Mouse (Mus musculus): ENCODE results near the gene BC051142. TPM values are rescaled to one million over a fixed set of nuclear protein-coding genes. Genes with fewer than 3 reads are reported as not detected.
"Not testable (repeated sequence)": the region's sequence is repeated elsewhere in the genome, so short reads cannot be mapped to it uniquely, and the experiment has no call there.

BC051142 gene
- total RNA-seq, 2 experiments from 2014 or later, result 2.4 to 3.7 TPM

- not testable (repeated sequence) for DNase-seq (ENCODE audit: low spot score in 2 of 2)
Observed at GRCm38 (mm10) chr17:34497726-34498125, 99.1 kb downstream of the BC051142 start.

GRCm38 (mm10) chr17:34507591-34507990 is 109.0 kb downstream of the BC051142 start:
- DNase-seq (ENCODE audit: low spot score in 2 of 2), result no peak

Other genes with a start within 250 kb of the BC051142 start
- gene H2-DMb1, start 245.7 kb upstream of the BC051142 start, total RNA-seq (2021), result 10 to 100 TPM in 1 of 2 experiments, 1 to 10 TPM in 1; 8.5 to 13.3 TPM
- gene Tap1, start 211.3 kb upstream of the BC051142 start, total RNA-seq (2021), result 10 to 100 TPM; 13.8 to 24.9 TPM
- 10 to 100 TPM; 15.2 to 31.6 TPM for gene Psmb9, start 211.1 kb upstream of the BC051142 start, total RNA-seq (2021)
- gene Psmb8, start 201.1 kb upstream of the BC051142 start, total RNA-seq (2021), result 10 to 100 TPM; 36.2 to 74.2 TPM
- gene Tap2, start 195.3 kb upstream of the BC051142 start, total RNA-seq (2021), result 10 to 100 TPM; 51.6 to 60.9 TPM
- gene H2-Ob, start 159.9 kb upstream of the BC051142 start, total RNA-seq (2021), result under 1 TPM; 0.40 to 0.99 TPM
- 100 to 1,000 TPM in 1 of 2 experiments, 10 to 100 TPM in 1; 90.9 to 173 TPM for gene H2-Ab1, start 141.1 kb upstream of the BC051142 start, total RNA-seq (2021)
- gene H2-Aa, start 111.0 kb upstream of the BC051142 start, total RNA-seq (2021), result 100 to 1,000 TPM; 119 to 219 TPM
- gene H2-Eb1, start 93.0 kb upstream of the BC051142 start, total RNA-seq (2021), result 100 to 1,000 TPM; 134 to 220 TPM
- gene H2-Eb2, start 73.2 kb upstream of the BC051142 start, total RNA-seq (2021), result not detected
- gene Btnl2, start 44.0 kb upstream of the BC051142 start, total RNA-seq (2021), result under 1 TPM; 0.27 to 0.38 TPM
- not detected for gene Btnl1, start 21.7 kb upstream of the BC051142 start, total RNA-seq (2021)
- gene Btnl4, start 78.5 kb downstream of the BC051142 start, total RNA-seq (2021), result not detected
- not detected for gene Btnl6, start 118.5 kb downstream of the BC051142 start, total RNA-seq (2021)
- gene Notch4, start 165.4 kb downstream of the BC051142 start, total RNA-seq (2021), result 10 to 100 TPM; 26.2 to 31.5 TPM
- 1 to 10 TPM; 4.8 to 7.3 TPM for gene Gpsm3, start 191.0 kb downstream of the BC051142 start, total RNA-seq (2021)
- 10 to 100 TPM; 32.4 to 40.9 TPM for gene Pbx2, start 192.4 kb downstream of the BC051142 start, total RNA-seq (2021)
- gene Ager, start 199.0 kb downstream of the BC051142 start, total RNA-seq (2021), result under 1 TPM; 0.73 to 0.86 TPM
- gene Rnf5, start 204.9 kb downstream of the BC051142 start, total RNA-seq (2021), result 10 to 100 TPM; 71.8 to 86.7 TPM
- gene Agpat1, start 205.4 kb downstream of the BC051142 start, total RNA-seq (2021), result 100 to 1,000 TPM; 106 to 112 TPM
- 1 to 10 TPM; 1.9 to 3.9 TPM for gene Egfl8, start 217.2 kb downstream of the BC051142 start, total RNA-seq (2021)
- gene Ppt2, start 229.7 kb downstream of the BC051142 start, total RNA-seq (2021), result 10 to 100 TPM; 56.9 to 71.5 TPM
- 10 to 100 TPM; 10.4 to 17.9 TPM for gene Prrt1, start 230.7 kb downstream of the BC051142 start, total RNA-seq (2021)
- gene Fkbpl, start 245.9 kb downstream of the BC051142 start, total RNA-seq (2021), result 10 to 100 TPM; 12.8 to 17.5 TPM
- 10 to 100 TPM; 46.5 to 48.6 TPM for gene Atf6b, start 248.3 kb downstream of the BC051142 start, total RNA-seq (2021)

Data from adrenal gland, adult 18-20 months (tissue).